Mouse (Mus musculus) hindlimb bud, embryonic 11.5 days (tissue): ENCODE data around the gene Appl2.

Experiments
- DNase-seq: peaks from one replicate; pipeline ENCODE4 v3.0.0-alpha.2; 2012; ENCODE audit warnings: low read depth, low spot score; ENCODE audit errors: extremely low spot score

The Appl2 gene

GRCm38 (mm10) chr10:83632806-83633374 is 15.6 kb downstream of the Appl2 start:
- no peak for DNase-seq

- DNase-seq = no peak
These were observed 16.8 kb downstream of the Appl2 start for GRCm38 (mm10) chr10:83631775-83632174.

GRCm38 (mm10) chr10:83630899-83631298 is 17.6 kb downstream of the Appl2 start:
- DNase-seq = no peak

GRCm38 (mm10) chr10:83629878-83630277 is 18.7 kb downstream of the Appl2 start:
- no peak for DNase-seq

GRCm38 (mm10) chr10:83629190-83629781 is 19.3 kb downstream of the Appl2 start:
- no peak for DNase-seq

- no peak for DNase-seq
These were observed 20.3 kb downstream of the Appl2 start for GRCm38 (mm10) chr10:83628241-83628640.

GRCm38 (mm10) chr10:83627113-83627687 is 21.3 kb downstream of the Appl2 start:
- DNase-seq = no peak

- no peak for DNase-seq
These were observed 23.7 kb downstream of the Appl2 start for GRCm38 (mm10) chr10:83624841-83625240.

- no peak for DNase-seq
These were observed 24.5 kb downstream of the Appl2 start for GRCm38 (mm10) chr10:83624065-83624464.

GRCm38 (mm10) chr10:83620350-83621055 is 28.0 kb downstream of the Appl2 start:
- no peak for DNase-seq

- DNase-seq = no peak
These were observed 29.6 kb downstream of the Appl2 start for GRCm38 (mm10) chr10:83618819-83619440.

- DNase-seq = no peak
These were observed 31.2 kb downstream of the Appl2 start for GRCm38 (mm10) chr10:83617366-83617765.

GRCm38 (mm10) chr10:83612648-83613215 is 35.8 kb downstream of the Appl2 start:
- no peak for DNase-seq

- no peak for DNase-seq
These were observed 36.7 kb downstream of the Appl2 start for GRCm38 (mm10) chr10:83611863-83612262.

GRCm38 (mm10) chr10:83610518-83610917 is 38.0 kb downstream of the Appl2 start:
- no peak for DNase-seq

GRCm38 (mm10) chr10:83608596-83608995 is 39.9 kb downstream of the Appl2 start:
- DNase-seq = no peak

GRCm38 (mm10) chr10:83607111-83607510 is 41.4 kb downstream of the Appl2 start:
- no peak for DNase-seq

- DNase-seq = no peak
These were observed 42.8 kb downstream of the Appl2 start for GRCm38 (mm10) chr10:83605637-83606183.

- DNase-seq = no peak
These were observed 44.5 kb downstream of the Appl2 start for GRCm38 (mm10) chr10:83603956-83604564.

- no peak for DNase-seq
These were observed 47.9 kb downstream of the Appl2 start for GRCm38 (mm10) chr10:83600650-83601049.

- DNase-seq = no peak
These were observed 54.0 kb downstream of the Appl2 start for GRCm38 (mm10) chr10:83594526-83594925.
